9 mouse cellular contexts compared by ENCODE assay signal in genomic region chr16:16526741-16527105, GRCm38 (mm10).
DNase-seq lines count a peak whose midpoint lies in the region; ATAC-seq and TF ChIP-seq lines count a peak whose summit lies in the region.
"Had no signal": no experiment of that assay in that cellular context is flagged by ENCODE, and none has a peak within 500 bp of the region (broad histone marks: within the 10 kb centered on the region; RNA-seq: fewer than 3 reads in every experiment).

No protein-coding gene starts in this region.

- no peaks in the 10 kb centered on the region for H3K9me3 ChIP-seq in heart, embryonic 15.5 days (replicated peaks)
- H3K9me3 ChIP-seq: neural tube, embryonic 15.5 days had no signal

- peak overlapping the region; percentile 22; the same call in 1 of the 2 replicates for H3K4me3 ChIP-seq in left cerebral cortex, adult 2 months
- H3K4me3 ChIP-seq in heart, embryonic 15.5 days, result peak overlapping the region; percentile 45
- H3K4me3 ChIP-seq: neural tube, embryonic 15.5 days had no signal

- no peak for TF ChIP-seq CTCF in left cerebral cortex, adult 2 months (IDR thresholded peaks at IDR 0.05)

- no peaks in the 10 kb centered on the region for H3K36me3 ChIP-seq in heart, embryonic 15.5 days
- H3K36me3 ChIP-seq: neural tube, embryonic 15.5 days had no signal

- peak; percentile 20 for DNase-seq in adrenal gland, adult 2 months
- no peak for DNase-seq in adrenal gland, postnatal 4 days (ENCODE audit: low spot score in 2 of 2)
- DNase-seq in left cerebral cortex, adult 2 months (ENCODE audit: extremely low spot score in 1 of 2, low spot score in 2 of 2), result no peak
- DNase-seq in left cerebral cortex, postnatal 25 days (ENCODE audit: low spot score in 2 of 2), result no peak
- DNase-seq in lung, postnatal 36 days, result peak; percentile 51
- no peak for DNase-seq in spleen, adult 12 weeks (ENCODE audit: low spot score)
- DNase-seq in layer of hippocampus, postnatal 14 days (ENCODE audit: low spot score in 2 of 2), result no peak

- H3K4me2 ChIP-seq in heart, embryonic 15.5 days, result peak overlapping the region; percentile 51
- H3K4me2 ChIP-seq: neural tube, embryonic 15.5 days had no signal

- H3K27ac ChIP-seq in left cerebral cortex, adult 2 months, result peak overlapping the region; percentile 67
- peak overlapping the region; percentile 85 for H3K27ac ChIP-seq in heart, embryonic 15.5 days

- no peaks in the 10 kb centered on the region for H3K27me3 ChIP-seq in heart, embryonic 15.5 days
- H3K27me3 ChIP-seq: neural tube, embryonic 15.5 days had no signal

- WGBS in heart, embryonic 15.5 days, result 20% methylated on average over 6 of the region's 6 CpGs

- peaks cover 20% of the 10 kb centered on the region for H3K4me1 ChIP-seq in heart, embryonic 15.5 days (replicated peaks)

- intact Hi-C loops in left cerebral cortex, adult 2 months (cut with DNase I), result loop anchor here (2.0 kb wide), 1 partner anchor 32 kb away; no protein-coding TSS in a partner anchor
- intact Hi-C loops in left cerebral cortex, postnatal 25 days (cut with DNase I), result no loop called here

- ATAC-seq in heart, embryonic 15.5 days (replicated peaks; ENCODE audit: insufficient number of reproducible peaks, insufficient read depth, low FRiP score, low read depth), result no peak

- H3K9ac ChIP-seq in heart, embryonic 15.5 days, result peak overlapping the region; percentile 16
- H3K9ac ChIP-seq: neural tube, embryonic 15.5 days had no signal

Comparison
In these comparisons a context has a peak if more than half of its experiments do, and no peak if none do; other contexts are left out.
1. DNase-seq: peak in adrenal gland, adult 2 months (single experiment) and lung, postnatal 36 days (single experiment); none in adrenal gland, postnatal 4 days (0 of 2), left cerebral cortex, adult 2 months (0 of 2), left cerebral cortex, postnatal 25 days (0 of 2), spleen, adult 12 weeks (single experiment) and layer of hippocampus, postnatal 14 days (0 of 2).